Mouse (Mus musculus) left cerebral cortex, adult 2 months (tissue): ENCODE results near the gene Ccer2. TPM values are rescaled to one million over a fixed set of nuclear protein-coding genes. Genes with fewer than 3 reads are reported as not detected.

Experiments used
- DNase-seq, 2 experiments: peaks; one replicate each; pipeline ENCODE4 v3.0.0; 2021 to 2022; ENCODE audit warnings: low spot score in 2 of 2, mixed read lengths in 1 of 2; ENCODE audit errors: extremely low spot score in 1 of 2
- H3K27ac ChIP-seq: fragments of 200-600 bp; 2 replicates; pipeline ENCODE4 v1.8.1; 2022
- H3K4me3 ChIP-seq: fragments of 200-600 bp; 2 replicates; pipeline ENCODE4 v1.8.1; 2022
- CTCF ChIP-seq: fragments of 200-600 bp; IDR thresholded peaks from 2 replicates; pipeline ENCODE4 v1.8.1; 2022; ENCODE audit warnings: antibody characterized with exemption, mild to moderate bottlenecking, moderate library complexity
- intact Hi-C: fragments of 180-260 bp; cut with DNase I; formaldehyde crosslinking; loops from one replicate; pipeline ENCODE4 v1.15.1; 2025
- total RNA-seq, 2 experiments: library from RNA; stranded (reverse); gene quantifications; 2 replicates each; pipeline ENCODE4 v1.2.3; 2021

Gene Ccer2
- total RNA-seq, 2 experiments from 2014 or later, result 1.0 to 1.9 TPM

GRCm38 (mm10) chr7:28780857-28781256, 24.9 kb downstream of the Ccer2 start:
- no peak for TF ChIP-seq CTCF
- DNase-seq, result no peak
- Histone ChIP-seq H3K4me3 (no peak overlapping the region), H3K27ac (peak overlapping the region; percentile 69)
- intact Hi-C loops, result loop anchor here (1.0 kb wide), 1 partner anchor 86 kb away; no protein-coding TSS in a partner anchor

GRCm38 (mm10) chr7:28781261-28781663, 25.3 kb downstream of the Ccer2 start:
- intact Hi-C loops, result no loop called here
- Histone ChIP-seq H3K27ac (peak overlapping the region; percentile 69), H3K4me3 (no peak overlapping the region)
- no peak for DNase-seq
- no peak for TF ChIP-seq CTCF

- no peak for DNase-seq
- H3K4me3 ChIP-seq, result no peak overlapping the region
- intact Hi-C loops, result no loop called here
- no peak for TF ChIP-seq CTCF
- H3K27ac ChIP-seq, result no peak overlapping the region
Observed at GRCm38 (mm10) chr7:28785161-28785560, 29.2 kb downstream of the Ccer2 start.

GRCm38 (mm10) chr7:28787884-28788283, 31.9 kb downstream of the Ccer2 start:
- no peak for DNase-seq
- Histone ChIP-seq H3K4me3 (no peak overlapping the region), H3K27ac (no peak overlapping the region)
- TF ChIP-seq CTCF, result no peak
- intact Hi-C loops, result no loop called here

GRCm38 (mm10) chr7:28788307-28789195, 32.6 kb downstream of the Ccer2 start, which contains the start of gene Rinl:
Gene Rinl (plus strand): TSS chr7:28788969.
- Histone ChIP-seq H3K27ac (no peak within 1 kb of the TSS), H3K4me3 (no peak within 1 kb of the TSS)
- intact Hi-C loops, result no loop called here
- no peak for DNase-seq
- TF ChIP-seq CTCF, result no peak

- no peak for DNase-seq
- intact Hi-C loops, result no loop called here
- Histone ChIP-seq H3K27ac (no peak overlapping the region), H3K4me3 (no peak overlapping the region)
- TF ChIP-seq CTCF, result no peak
Observed at GRCm38 (mm10) chr7:28789235-28789634, 33.3 kb downstream of the Ccer2 start.

- peak; percentile 4 for TF ChIP-seq CTCF
- DNase-seq, result no peak
- intact Hi-C loops, result no loop called here
- Histone ChIP-seq H3K27ac (no peak overlapping the region), H3K4me3 (no peak overlapping the region)
Observed at GRCm38 (mm10) chr7:28790066-28790806, 34.3 kb downstream of the Ccer2 start.

GRCm38 (mm10) chr7:28791706-28792105, 35.7 kb downstream of the Ccer2 start:
- intact Hi-C loops, result no loop called here
- TF ChIP-seq CTCF, result no peak
- no peak for DNase-seq

GRCm38 (mm10) chr7:28792391-28793185, 36.6 kb downstream of the Ccer2 start:
- Histone ChIP-seq H3K4me3 (no peak overlapping the region), H3K27ac (no peak overlapping the region)
- intact Hi-C loops, result no loop called here
- no peak for DNase-seq
- TF ChIP-seq CTCF, result no peak; the same call in 1 of the 2 replicates

More at GRCm38 (mm10) chr7:28791706-28792105, 35.7 kb downstream of the Ccer2 start:
- no peak overlapping the region for H3K4me3 ChIP-seq
- H3K27ac ChIP-seq, result no peak overlapping the region

GRCm38 (mm10) chr7:28793834-28794233, 37.9 kb downstream of the Ccer2 start:
- Histone ChIP-seq H3K27ac (no peak overlapping the region), H3K4me3 (no peak overlapping the region)
- intact Hi-C loops, result no loop called here
- DNase-seq, result no peak
- peak; percentile 52 for TF ChIP-seq CTCF

- no peak overlapping the region for H3K27ac ChIP-seq
- DNase-seq, result no peak
- intact Hi-C loops, result no loop called here
- no peak overlapping the region for H3K4me3 ChIP-seq
- TF ChIP-seq CTCF, result no peak
Observed at GRCm38 (mm10) chr7:28794496-28794895, 38.5 kb downstream of the Ccer2 start.
